Mouse (Mus musculus) forebrain, embryonic 16.5 days (tissue): ENCODE results near the gene Rheb. TPM values are rescaled to one million over a fixed set of nuclear protein-coding genes. Genes with fewer than 3 reads are reported as not detected.
A peak's percentile ranks its signal among the peaks of the same experiment; 100 is the strongest.
"Not testable (repeated sequence)": the region's sequence is repeated elsewhere in the genome, so short reads cannot be mapped to it uniquely, and the experiment has no call there.

Experiments
- ATAC-seq: fragments of 200-750 bp; cut with Nextera tagmentation; 2 replicates; pipeline ENCODE4 v1.8.0; 2017; ENCODE audit warnings: mild to moderate bottlenecking, moderate library complexity
- H3K27ac ChIP-seq: fragments of 300-500 bp; sonication (generic); 2 replicates; pipeline ENCODE4 v1.5.1; 2014; ENCODE audit warnings: low read length, control low read depth
- H3K27me3 ChIP-seq: fragments of 300-500 bp; sonication (generic); replicated peaks from 2 replicates; pipeline ENCODE4 v1.6.1; 2014; ENCODE audit warnings: low read length; ENCODE audit not compliant: control insufficient read depth, insufficient read depth
- H3K36me3 ChIP-seq: fragments of 300-500 bp; sonication (generic); 2 replicates; pipeline ENCODE4 v1.6.1; 2014; ENCODE audit not compliant: control insufficient read depth, insufficient read depth
- H3K4me1 ChIP-seq: fragments of 300-500 bp; sonication (generic); replicated peaks from 2 replicates; pipeline ENCODE4 v1.6.1; 2014; ENCODE audit warnings: low read length; ENCODE audit not compliant: control insufficient read depth, insufficient read depth
- H3K4me2 ChIP-seq: fragments of 300-500 bp; sonication (generic); 2 replicates; pipeline ENCODE4 v1.6.1; 2014; ENCODE audit warnings: mild to moderate bottlenecking, low read length, control low read depth
- H3K4me3 ChIP-seq: fragments of 300-500 bp; sonication (generic); replicated peaks from 2 replicates; pipeline ENCODE4 v1.5.1; 2014; ENCODE audit warnings: mild to moderate bottlenecking, low read length, control low read depth
- H3K9ac ChIP-seq: fragments of 300-500 bp; sonication (generic); replicated peaks from 2 replicates; pipeline ENCODE4 v1.6.1; 2014; ENCODE audit warnings: low read depth, low read length, control low read depth
- H3K9me3 ChIP-seq: fragments of 300-500 bp; sonication (generic); 2 replicates; pipeline ENCODE4 v1.6.1; 2016; ENCODE audit warnings: low read length; ENCODE audit not compliant: control insufficient read depth
- WGBS: fragments of 180-500 bp; shearing (Covaris S2); extraction: QIAGEN DNeasy Blood & Tissue Kit; methylation state at CpG from one replicate; pipeline ENCODE4 v1.1.7; 2014; 5-methylcytosine and 5-hydroxymethylcytosine counted together
- polyA plus RNA-seq: library from polyadenylated mRNA; unstranded; fragments of >200 nt; fragmentation: Nextera tagmentation; extraction: Ambion mirVana; gene quantifications from 2 replicates; pipeline ENCODE4 v1.2.1, GENCODE M21; 2015

The Rheb gene
- polyA plus RNA-seq, 1 experiment from 2014 or later = 273 TPM

DNA sequence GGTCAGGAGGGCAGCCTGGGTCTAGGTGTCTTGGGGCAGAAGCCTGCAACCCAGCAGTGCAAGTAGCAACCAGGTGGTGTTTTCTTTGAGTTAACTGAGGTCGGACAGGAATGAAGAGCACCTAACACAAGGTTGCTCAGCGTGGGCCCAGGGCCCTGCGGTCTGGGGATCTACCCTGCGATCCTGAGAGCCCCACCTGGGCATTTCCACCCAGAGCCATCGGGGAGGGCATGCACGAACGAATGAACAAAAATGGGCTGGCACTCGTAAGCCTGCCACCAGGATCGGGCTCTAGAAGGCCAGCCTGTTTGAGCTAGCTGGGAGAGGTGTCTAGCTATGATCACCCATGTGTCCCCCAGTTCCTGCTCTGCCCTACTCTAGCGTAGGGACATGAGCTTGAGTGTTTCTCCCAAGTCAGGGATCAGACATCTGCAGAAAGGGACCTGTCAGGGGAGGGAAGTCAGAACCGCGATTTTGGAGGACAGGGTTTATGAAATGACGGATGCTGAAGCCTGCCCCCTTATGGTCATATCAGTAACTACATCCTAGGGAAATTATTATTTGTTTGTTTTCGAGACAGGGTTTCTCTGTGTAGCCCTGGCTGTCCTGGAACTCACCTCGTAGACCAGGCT, 62.4 kb downstream of the Rheb start:
- H3K9ac ChIP-seq = no peak overlapping the region
- peak; percentile 31; the same call in 1 of the 2 replicates for ATAC-seq
- H3K27ac ChIP-seq = no peak overlapping the region

DNA sequence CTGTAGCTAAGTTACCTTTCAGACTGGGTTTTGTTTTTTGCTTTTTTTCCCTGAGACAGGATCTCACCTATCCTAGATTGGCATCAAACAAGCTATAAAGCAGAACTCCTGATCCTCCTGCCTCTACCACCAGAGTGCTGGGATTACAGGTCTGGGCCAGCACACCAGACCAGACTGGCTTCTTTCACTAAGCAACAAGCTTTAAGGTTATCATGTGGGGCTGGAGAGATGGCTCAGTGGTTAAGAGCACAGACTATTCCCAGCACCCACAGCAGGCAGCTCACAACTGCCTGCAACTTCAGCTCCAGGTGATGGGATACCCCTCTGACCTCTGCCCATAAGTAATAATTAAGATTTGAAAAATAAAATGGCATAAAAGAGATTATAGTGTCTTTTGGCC, 63.1 kb downstream of the Rheb start:
- no peak overlapping the region for H3K9ac ChIP-seq
- peaks cover 3% of the 10 kb centered on the region for H3K4me1 ChIP-seq
- H3K36me3 ChIP-seq = no peaks in the 10 kb centered on the region
- no peak overlapping the region for H3K4me3 ChIP-seq
- H3K27me3 ChIP-seq = no peaks in the 10 kb centered on the region; the same call in 1 of the 2 replicates
- H3K9me3 ChIP-seq = no peaks in the 10 kb centered on the region
- no peak overlapping the region for H3K4me2 ChIP-seq
- ATAC-seq = no peak
- no peak overlapping the region for H3K27ac ChIP-seq

More for the DNA sequence above, 62.4 kb downstream of the Rheb start:
- Histone ChIP-seq H3K4me3 (no peak overlapping the region), H3K36me3 (no peaks in the 10 kb centered on the region), H3K4me2 (no peak overlapping the region), H3K9me3 (peaks cover 3% of the 10 kb centered on the region; the same call in 1 of the 2 replicates), H3K27me3 (no peaks in the 10 kb centered on the region; the same call in 1 of the 2 replicates), H3K4me1 (peaks cover under 1% of the 10 kb centered on the region)
- WGBS = 45% methylated on average over 15 of the region's 15 CpGs

DNA sequence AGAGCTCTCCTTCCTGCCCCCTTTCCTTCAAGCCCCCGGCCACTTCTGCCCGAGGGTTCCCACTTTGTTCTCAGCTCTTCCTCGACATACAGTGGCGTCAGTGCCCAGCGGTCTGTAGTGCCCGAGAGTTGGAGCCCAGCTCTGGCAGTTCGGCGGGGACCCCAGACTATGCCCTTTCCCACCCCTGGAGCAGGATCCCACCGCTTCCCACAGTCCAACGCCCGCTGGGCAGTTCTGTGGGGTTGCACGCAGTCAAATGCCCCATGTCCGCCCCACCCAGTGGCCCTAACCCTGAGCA, 63.6 kb downstream of the Rheb start:
- Histone ChIP-seq H3K27me3 (no peaks in the 10 kb centered on the region; the same call in 1 of the 2 replicates), H3K4me3 (no peak overlapping the region), H3K9ac (0 out of 2 replicates have a peak overlapping the region, but pooled peaks have one; percentile 25)

DNA sequence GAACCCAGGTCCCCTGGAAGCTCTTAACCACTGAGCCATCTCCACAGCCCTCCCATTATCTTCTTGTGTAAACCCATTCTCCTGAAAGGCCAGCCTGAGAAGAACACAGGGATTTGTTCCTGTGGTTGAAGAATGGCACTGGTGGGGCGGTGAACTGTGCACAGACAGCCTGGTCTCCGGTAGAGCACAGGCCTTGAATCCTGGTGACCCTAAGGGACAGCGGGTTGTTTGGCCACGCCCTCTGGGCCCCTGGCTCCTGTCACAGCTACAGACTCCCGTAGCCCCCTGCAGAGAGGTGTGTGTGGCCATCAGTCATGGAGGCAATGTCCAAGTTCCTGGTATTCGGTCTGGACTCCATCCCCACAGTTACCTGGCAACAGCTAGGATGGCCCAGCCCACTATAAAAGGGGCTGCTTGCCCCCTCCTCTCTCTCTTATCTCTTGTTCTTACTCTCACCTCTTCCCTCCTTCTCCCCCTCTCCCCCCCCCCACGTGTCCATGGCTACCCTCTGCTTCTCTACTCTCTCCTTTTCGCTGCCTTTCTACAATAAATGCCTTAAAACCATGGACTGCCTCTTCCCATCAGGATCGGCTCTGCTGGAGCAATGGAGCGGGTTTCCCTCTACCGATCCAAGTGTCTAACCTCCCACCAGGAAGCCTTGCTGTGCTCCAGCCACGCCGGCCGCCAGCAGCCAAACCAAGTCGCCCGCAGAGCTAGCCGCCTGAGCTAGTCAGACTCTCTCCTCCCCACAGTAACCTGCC, 64.2 kb downstream of the Rheb start:
- H3K9me3 ChIP-seq = no peaks in the 10 kb centered on the region
- no peak overlapping the region for H3K4me3 ChIP-seq
- H3K27ac ChIP-seq = no peak overlapping the region
- H3K9ac ChIP-seq = 0 out of 2 replicates have a peak overlapping the region, but pooled peaks have one; percentile 25
- H3K36me3 ChIP-seq = no peaks in the 10 kb centered on the region
- 19% methylated on average over 17 of the region's 17 CpGs for WGBS
- H3K27me3 ChIP-seq = no peaks in the 10 kb centered on the region; the same call in 1 of the 2 replicates
- ATAC-seq = no peak
- H3K4me1 ChIP-seq = peaks cover 3% of the 10 kb centered on the region
- H3K4me2 ChIP-seq = peak overlapping the region; percentile 13

More for the DNA sequence above, 63.6 kb downstream of the Rheb start:
- Histone ChIP-seq H3K4me2 (peak overlapping the region; percentile 13), H3K9me3 (no peaks in the 10 kb centered on the region), H3K36me3 (no peaks in the 10 kb centered on the region), H3K27ac (no peak overlapping the region), H3K4me1 (peaks cover 3% of the 10 kb centered on the region)
- 44% methylated on average over 13 of the region's 13 CpGs for WGBS
- ATAC-seq = no peak

DNA sequence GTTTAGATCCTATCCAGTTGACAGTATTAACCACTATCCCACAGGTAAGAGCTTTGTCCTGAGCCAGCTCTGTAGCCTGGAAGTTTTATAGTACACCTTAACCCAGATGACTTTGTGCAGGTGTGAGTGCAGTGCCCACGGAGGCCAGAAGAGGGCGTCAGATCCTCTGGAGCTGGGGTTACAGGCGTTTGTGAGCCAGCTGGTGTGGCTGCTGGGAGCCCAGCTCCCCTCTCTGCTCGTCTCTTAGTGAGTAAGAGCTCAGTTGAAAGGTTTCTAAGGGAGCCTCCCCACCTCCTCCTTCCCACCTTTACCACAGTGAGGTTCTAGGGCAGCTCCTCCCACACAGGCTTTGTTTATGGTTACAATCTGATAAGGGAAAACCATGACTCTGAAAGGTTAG, 65.7 kb downstream of the Rheb start:
- no peaks in the 10 kb centered on the region for H3K36me3 ChIP-seq
- no peak for ATAC-seq
- H3K27ac ChIP-seq = no peak overlapping the region
- H3K9me3 ChIP-seq = no peaks in the 10 kb centered on the region
- H3K9ac ChIP-seq = no peak overlapping the region
- peaks cover 3% of the 10 kb centered on the region for H3K4me1 ChIP-seq
- 71% methylated on average over 4 of the region's 4 CpGs for WGBS
- H3K4me3 ChIP-seq = no peak overlapping the region
- H3K27me3 ChIP-seq = no peaks in the 10 kb centered on the region; the same call in 1 of the 2 replicates
- no peak overlapping the region for H3K4me2 ChIP-seq

DNA sequence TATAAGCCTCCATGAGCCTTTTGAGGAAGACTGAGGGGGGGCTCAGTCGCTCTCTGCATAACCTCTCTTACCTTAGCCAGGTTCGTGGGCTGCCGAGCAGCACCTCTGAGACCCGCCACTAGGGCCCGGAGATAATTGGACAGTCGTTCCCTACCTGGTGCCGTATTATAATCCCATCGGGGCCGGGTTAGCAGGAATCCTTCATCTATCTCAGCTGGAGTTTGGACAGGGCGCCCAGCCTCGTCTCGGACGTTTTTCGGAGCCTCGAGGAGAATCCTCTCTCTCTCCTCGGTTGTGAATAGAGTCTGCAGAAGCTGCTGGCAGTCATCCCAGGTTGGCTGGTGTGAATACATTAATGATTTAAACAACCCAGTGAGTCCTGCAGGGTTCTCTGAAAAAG, 67.9 kb downstream of the Rheb start:
- WGBS = 38% methylated on average over 16 of the region's 16 CpGs

DNA sequence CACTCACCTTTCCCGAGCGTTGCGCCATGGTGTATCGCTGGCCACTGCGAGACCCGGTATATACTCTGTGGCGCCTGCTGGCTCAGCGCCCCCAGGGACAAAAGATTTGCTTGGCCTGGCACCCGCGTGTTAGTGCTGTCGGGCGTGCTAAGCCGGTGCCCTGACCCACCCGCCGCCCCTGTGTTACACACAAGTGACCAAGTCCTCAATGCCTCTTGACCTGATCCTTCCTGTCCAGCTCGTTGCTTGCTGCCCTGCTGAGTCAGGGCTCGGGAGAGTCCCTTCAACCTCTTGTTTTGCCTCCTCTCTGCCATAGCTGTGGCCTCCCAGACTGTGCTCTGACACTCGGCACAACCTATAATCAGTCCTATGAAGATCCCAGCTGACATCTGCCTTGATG, 84.6 kb downstream of the Rheb start, which contains the start of gene Crygn:
Crygn (minus strand) TSS at position 193 of the 400 bp plus-strand sequence.
- no peaks in the 10 kb centered on the region for H3K9me3 ChIP-seq
- H3K9ac ChIP-seq = no peak within 1 kb of the TSS
- H3K27ac ChIP-seq = no peak within 1 kb of the TSS
- ATAC-seq = no peak
- H3K36me3 ChIP-seq = no peaks in the 10 kb centered on the region
- no peaks in the 10 kb centered on the region for H3K27me3 ChIP-seq
- no peak within 1 kb of the TSS for H3K4me3 ChIP-seq
- H3K4me1 ChIP-seq = no peaks in the 10 kb centered on the region
- H3K4me2 ChIP-seq = no peak within 1 kb of the TSS
- WGBS = 29% methylated on average over 18 of the region's 18 CpGs

More for the DNA sequence above, 67.9 kb downstream of the Rheb start:
- H3K27me3 ChIP-seq, H3K9ac ChIP-seq, H3K27ac ChIP-seq, H3K36me3 ChIP-seq, H3K4me3 ChIP-seq, H3K4me2 ChIP-seq, H3K9me3 ChIP-seq, ATAC-seq, H3K4me1 ChIP-seq: not testable (repeated sequence)

DNA sequence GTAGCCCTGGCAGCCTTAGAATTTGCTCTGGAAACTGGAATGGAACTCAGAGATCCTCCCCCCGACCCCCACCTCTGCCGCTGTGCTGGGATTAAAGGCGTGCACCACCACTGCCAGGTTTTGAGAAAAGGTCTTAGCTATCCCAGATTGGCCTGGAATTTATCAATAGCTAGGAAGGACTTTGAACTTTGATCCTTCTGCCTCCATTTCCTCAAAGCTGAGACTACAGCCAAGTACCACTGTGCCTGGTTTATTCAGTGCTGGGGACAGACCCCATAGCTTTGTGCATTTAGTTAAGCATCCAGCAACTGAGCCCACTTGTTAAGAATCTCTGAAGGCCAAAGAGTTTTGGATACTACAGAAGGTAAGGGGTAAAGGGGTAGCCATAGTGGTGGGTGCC, 85.5 kb downstream of the Rheb start:
- Histone ChIP-seq H3K9me3 (no peaks in the 10 kb centered on the region), H3K27me3 (no peaks in the 10 kb centered on the region), H3K27ac (no peak overlapping the region), H3K4me1 (peaks cover 1% of the 10 kb centered on the region), H3K9ac (no peak overlapping the region), H3K4me2 (no peak overlapping the region), H3K4me3 (no peak overlapping the region), H3K36me3 (no peaks in the 10 kb centered on the region)
- no peak for ATAC-seq
- WGBS = 53% methylated on average over 3 of the region's 3 CpGs
